Mouse (Mus musculus) embryonic fibroblast, embryonic 13.5 days (primary cell): ENCODE data around the gene Ccdc8.

Source experiments
- CTCF ChIP-seq: IDR thresholded peaks from 2 replicates; pipeline ENCODE4 v1.5.1; 2011; ENCODE audit warnings: mild to moderate bottlenecking, control low read depth, low read length, moderate library complexity, borderline replicate concordance; ENCODE audit not compliant: insufficient read depth
- POLR2A ChIP-seq: IDR thresholded peaks from 2 replicates; pipeline ENCODE4 v1.6.1; 2011; ENCODE audit warnings: low read depth, mild to moderate bottlenecking, control low read depth, low read length, moderate library complexity

DNA sequence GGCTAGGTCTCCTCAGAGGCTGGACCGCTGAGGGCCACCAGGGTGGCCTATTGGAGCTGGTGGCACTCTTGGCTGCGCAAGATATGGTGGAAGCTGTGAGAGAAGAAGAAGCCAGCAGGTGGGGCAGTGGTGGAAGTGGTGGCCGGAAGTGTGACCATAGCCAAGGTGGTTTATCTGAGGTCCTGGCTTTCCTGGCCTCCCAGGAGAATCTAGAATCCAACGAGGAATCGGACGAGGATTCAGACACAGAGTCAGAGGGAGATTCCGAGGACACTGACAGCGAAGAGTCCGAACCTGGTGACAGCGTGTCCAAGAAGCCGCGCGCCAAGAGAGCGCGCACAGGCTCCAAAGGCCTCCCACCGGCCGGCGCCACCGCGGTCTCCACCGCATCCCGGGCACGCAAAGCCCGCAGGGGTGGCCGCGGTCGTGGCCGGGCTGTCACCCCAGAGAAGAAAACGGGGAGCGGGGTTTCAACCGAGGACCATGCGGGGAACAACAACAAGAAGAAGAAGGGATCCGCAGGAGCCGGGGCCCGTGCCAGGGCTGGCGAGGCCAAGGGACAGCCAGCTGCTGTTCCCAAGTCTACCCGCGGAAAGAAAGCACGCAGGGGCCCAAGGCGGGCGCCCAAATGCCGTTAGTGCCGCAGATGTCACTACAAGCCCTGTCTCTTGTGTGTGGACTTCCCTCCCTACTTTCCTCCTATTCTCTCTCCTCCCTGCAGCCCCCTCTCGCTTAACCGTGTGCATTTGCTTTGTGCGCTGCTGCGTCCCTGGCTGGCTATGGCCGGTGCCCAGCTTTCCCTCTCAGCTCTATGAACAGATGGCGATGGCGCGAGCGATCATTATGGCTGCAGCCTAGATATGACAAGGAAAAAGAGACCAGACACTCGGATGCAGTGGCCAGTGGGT lies 45.8 kb upstream of the Ccdc8 start:
- TF ChIP-seq CTCF (no peak), POLR2A (no peak)
